Mouse (Mus musculus) frontal cortex, adult 2 months (tissue): ENCODE results near the gene Tmem186. TPM values are rescaled to one million over a fixed set of nuclear protein-coding genes. Genes with fewer than 3 reads are reported as not detected.
A peak's percentile ranks its signal among the peaks of the same experiment; 100 is the strongest.

Experiments used
- DNase-seq, 2 experiments: peaks; one replicate each; pipeline ENCODE4 v3.0.0; 2022; ENCODE audit warnings: low spot score in 1 of 2; ENCODE audit errors: extremely low spot score in 1 of 2
- polyA plus RNA-seq: library from polyadenylated mRNA; depleted of rRNA; stranded (reverse); fragments of >200 nt; gene quantifications from 2 replicates; pipeline ENCODE4 v1.2.3, GENCODE M21; 2012; rRNA removed

The Tmem186 gene
- polyA plus RNA-seq, 1 experiment, result 18.2 TPM

- no peak for DNase-seq
These were observed 24.1 kb downstream of the Tmem186 start for GRCm38 (mm10) chr16:8613447-8613846.

GRCm38 (mm10) chr16:8613039-8613438 lies 24.5 kb downstream of the Tmem186 start:
- DNase-seq, result no peak

DNA sequence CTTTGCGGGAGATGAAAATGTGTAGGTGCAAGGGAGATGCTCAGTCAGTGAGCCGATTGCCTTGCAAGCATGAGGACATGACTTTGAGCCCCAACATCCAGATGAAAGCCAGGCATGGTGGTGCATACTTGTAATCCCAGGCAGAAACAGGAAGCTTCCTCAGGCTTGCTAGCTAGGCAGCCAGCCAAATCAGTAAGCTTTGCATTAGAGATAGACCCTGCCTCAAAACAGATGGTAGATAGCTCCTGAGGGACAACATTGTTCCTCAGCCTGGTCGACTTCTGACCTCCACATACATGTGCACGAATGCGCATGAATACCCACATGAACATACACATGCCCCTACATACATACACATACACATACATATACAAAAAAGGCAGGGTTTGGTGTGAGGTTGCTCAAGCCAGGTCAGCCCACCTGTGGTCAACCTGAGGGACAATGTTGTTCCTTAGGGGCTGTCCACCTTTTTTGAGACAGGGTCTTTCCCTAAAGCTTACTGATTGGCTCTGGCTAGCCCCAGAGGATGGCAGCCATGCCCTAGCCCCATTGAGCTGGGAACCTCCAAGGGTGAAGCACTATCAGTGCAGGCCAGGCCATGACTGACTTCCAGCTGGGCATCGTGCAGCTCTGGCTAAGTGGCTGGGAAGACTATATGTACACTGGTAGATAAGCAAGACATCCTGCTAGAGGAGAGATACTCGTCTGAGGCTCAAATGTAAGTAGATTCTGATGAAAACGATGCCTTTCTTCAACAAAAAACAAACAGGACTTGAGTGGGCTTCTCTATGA lies 25.1 kb downstream of the Tmem186 start:
- DNase-seq, result no peak

- no peak for DNase-seq
These were observed 27.1 kb downstream of the Tmem186 start for GRCm38 (mm10) chr16:8610397-8610796.

GRCm38 (mm10) chr16:8603789-8604188 lies 33.7 kb downstream of the Tmem186 start:
- no peak for DNase-seq

- no peak for DNase-seq
These were observed 40.0 kb downstream of the Tmem186 start for GRCm38 (mm10) chr16:8597516-8597915.

- peak; percentile 28 to 55 for DNase-seq
These were observed 41.2 kb downstream of the Tmem186 start for GRCm38 (mm10) chr16:8596336-8596735.

GRCm38 (mm10) chr16:8595411-8595810 lies 42.1 kb downstream of the Tmem186 start:
- peak; percentile 58 to 76 for DNase-seq

GRCm38 (mm10) chr16:8585056-8585455 lies 52.5 kb downstream of the Tmem186 start:
- no peak for DNase-seq

- no peak for DNase-seq
These were observed 53.3 kb downstream of the Tmem186 start for GRCm38 (mm10) chr16:8584248-8584647.

Other genes starting within 250 kb of the Tmem186 start
- 1.8 and 2.6 TPM in 2 replicates for gene Tmem114, start 212.6 kb downstream of the Tmem186 start, polyA plus RNA-seq
- 67.8 and 74.2 TPM in 2 replicates for gene Mettl22, start 166.9 kb downstream of the Tmem186 start, polyA plus RNA-seq
- 198 and 208 TPM in 2 replicates for gene Abat, start 124.3 kb downstream of the Tmem186 start, polyA plus RNA-seq
- 45.3 and 48.4 TPM in 2 replicates for gene Pmm2, start within 50 bp of the Tmem186 start, polyA plus RNA-seq
- 28.2 and 31.1 TPM in 2 replicates for gene Carhsp1, start 34.4 kb upstream of the Tmem186 start, polyA plus RNA-seq
- gene Gm5767, start 43.1 kb upstream of the Tmem186 start, polyA plus RNA-seq, result 0.80 TPM in 1 of 2 replicates, not detected in the other
- gene Usp7, start 154.6 kb upstream of the Tmem186 start, polyA plus RNA-seq, result 110 and 118 TPM in 2 replicates
- gene 1810013L24Rik, start 192.4 kb upstream of the Tmem186 start, polyA plus RNA-seq, result 47.8 and 47.9 TPM in 2 replicates